Mouse (Mus musculus) intestine, embryonic 16.5 days (tissue): ENCODE results near the gene Zfp988. TPM values are rescaled to one million over a fixed set of nuclear protein-coding genes. Genes with fewer than 3 reads are reported as not detected.
"Not testable (repeated sequence)": the region's sequence is repeated elsewhere in the genome, so short reads cannot be mapped to it uniquely, and the experiment has no call there.

Experiments used
- ATAC-seq: fragments of 200-750 bp; cut with Nextera tagmentation; 2 replicates; pipeline ENCODE4 v1.8.0; 2017; ENCODE audit warnings: moderate TSS enrichment, moderate library complexity
- H3K27ac ChIP-seq: fragments of 300-500 bp; sonication (generic); 2 replicates; pipeline ENCODE4 v1.5.1; 2014; ENCODE audit warnings: mild to moderate bottlenecking, low read length
- H3K27me3 ChIP-seq: fragments of 300-500 bp; sonication (generic); replicated peaks from 2 replicates; pipeline ENCODE4 v1.6.1; 2014; ENCODE audit warnings: low read length, control low read depth, mixed read lengths; ENCODE audit not compliant: control insufficient read depth, insufficient read depth
- H3K36me3 ChIP-seq: fragments of 300-500 bp; sonication (generic); 2 replicates; pipeline ENCODE4 v1.6.1; 2014; ENCODE audit warnings: low read length, control low read depth; ENCODE audit not compliant: control insufficient read depth, insufficient read depth
- H3K4me1 ChIP-seq: fragments of 300-500 bp; sonication (generic); 2 replicates; pipeline ENCODE4 v1.6.1; 2014; ENCODE audit warnings: low read length, control low read depth, mixed read lengths; ENCODE audit not compliant: control insufficient read depth, insufficient read depth
- H3K4me2 ChIP-seq: fragments of 300-500 bp; sonication (generic); 2 replicates; pipeline ENCODE4 v1.6.1; 2014; ENCODE audit warnings: low read depth, low read length, control low read depth
- H3K4me3 ChIP-seq: fragments of 300-500 bp; sonication (generic); 2 replicates; pipeline ENCODE4 v1.5.1; 2014; ENCODE audit warnings: mild to moderate bottlenecking, low read length
- H3K9ac ChIP-seq: fragments of 300-500 bp; sonication (generic); 2 replicates; pipeline ENCODE4 v1.6.1; 2014; ENCODE audit warnings: low read depth, low read length
- H3K9me3 ChIP-seq: fragments of 300-500 bp; sonication (generic); 2 replicates; pipeline ENCODE4 v1.6.1; 2016; ENCODE audit warnings: low read length, control low read depth; ENCODE audit not compliant: control insufficient read depth
- WGBS: fragments of 180-500 bp; shearing (Covaris S2); extraction: QIAGEN DNeasy Blood & Tissue Kit; methylation state at CpG from one replicate; pipeline ENCODE4 v1.1.7; 2014; 5-methylcytosine and 5-hydroxymethylcytosine counted together
- polyA plus RNA-seq: library from polyadenylated mRNA; unstranded; fragments of >200 nt; fragmentation: Nextera tagmentation; extraction: Ambion mirVana; gene quantifications from 2 replicates; pipeline ENCODE4 v1.2.1, GENCODE M21; 2015

Gene Zfp988
- polyA plus RNA-seq, 1 experiment from 2014 or later, result 0.16 TPM

- H3K9me3 ChIP-seq, result peaks cover 35% of the 10 kb centered on the region
These were observed 44.4 kb downstream of the Zfp988 start for GRCm38 (mm10) chr4:147349687-147350415.

GRCm38 (mm10) chr4:147350541-147350940 is 45.1 kb downstream of the Zfp988 start:
- not testable (repeated sequence) for H3K4me3 ChIP-seq, H3K27ac ChIP-seq, H3K27me3 ChIP-seq, ATAC-seq, H3K4me1 ChIP-seq, H3K36me3 ChIP-seq, H3K9ac ChIP-seq, H3K4me2 ChIP-seq
- H3K9me3 ChIP-seq, result peaks cover 35% of the 10 kb centered on the region
- WGBS, result 87% methylated on average over 2 of the region's 2 CpGs

More at GRCm38 (mm10) chr4:147349687-147350415, 44.4 kb downstream of the Zfp988 start:
- 84% methylated on average over 9 of the region's 9 CpGs for WGBS
- H3K4me1 ChIP-seq, H3K9ac ChIP-seq, H3K4me2 ChIP-seq, H3K4me3 ChIP-seq, H3K27me3 ChIP-seq, H3K36me3 ChIP-seq, ATAC-seq, H3K27ac ChIP-seq: not testable (repeated sequence)

- H3K4me2 ChIP-seq, ATAC-seq, H3K4me3 ChIP-seq, H3K36me3 ChIP-seq, H3K27ac ChIP-seq, H3K9ac ChIP-seq, H3K27me3 ChIP-seq, H3K4me1 ChIP-seq: not testable (repeated sequence)
- peaks cover 33% of the 10 kb centered on the region for H3K9me3 ChIP-seq
- 82% methylated on average over 9 of the region's 13 CpGs for WGBS
These were observed 46.0 kb downstream of the Zfp988 start for GRCm38 (mm10) chr4:147351376-147351980.

GRCm38 (mm10) chr4:147353626-147354025 is 48.2 kb downstream of the Zfp988 start:
- not testable (repeated sequence) for H3K27ac ChIP-seq, H3K9ac ChIP-seq, H3K4me1 ChIP-seq, ATAC-seq, H3K36me3 ChIP-seq, H3K4me2 ChIP-seq, H3K27me3 ChIP-seq, H3K4me3 ChIP-seq
- peaks cover 24% of the 10 kb centered on the region for H3K9me3 ChIP-seq
- 75% methylated on average over 4 of the region's 4 CpGs for WGBS

- not testable (repeated sequence) for H3K4me1 ChIP-seq, H3K4me3 ChIP-seq, H3K27ac ChIP-seq, H3K36me3 ChIP-seq, H3K27me3 ChIP-seq, H3K4me2 ChIP-seq, ATAC-seq, H3K9ac ChIP-seq, H3K9me3 ChIP-seq
- WGBS, result no CpG with 5 or more reads among the region's 3 CpGs
These were observed 50.6 kb downstream of the Zfp988 start for GRCm38 (mm10) chr4:147356042-147356441.

GRCm38 (mm10) chr4:147357195-147357594 is 51.7 kb downstream of the Zfp988 start:
- H3K4me2 ChIP-seq, H3K4me3 ChIP-seq, H3K36me3 ChIP-seq, H3K9me3 ChIP-seq, H3K27me3 ChIP-seq, H3K9ac ChIP-seq, H3K4me1 ChIP-seq, ATAC-seq, H3K27ac ChIP-seq: not testable (repeated sequence)
- WGBS, result no CpG with 5 or more reads among the region's 2 CpGs

GRCm38 (mm10) chr4:147361003-147361402 is 55.5 kb downstream of the Zfp988 start, which contains the start of gene Zfp978:
Zfp978 (plus strand) TSS chr4:147361303.
- not testable (repeated sequence) for H3K4me2 ChIP-seq, H3K9ac ChIP-seq, H3K36me3 ChIP-seq, H3K9me3 ChIP-seq, ATAC-seq, H3K4me1 ChIP-seq, H3K27me3 ChIP-seq, H3K4me3 ChIP-seq, H3K27ac ChIP-seq
- no CpG with 5 or more reads among the region's 6 CpGs for WGBS

GRCm38 (mm10) chr4:147361872-147362271 is 56.4 kb downstream of the Zfp988 start:
- H3K9ac ChIP-seq, H3K9me3 ChIP-seq, H3K4me1 ChIP-seq, H3K36me3 ChIP-seq, H3K4me3 ChIP-seq, ATAC-seq, H3K4me2 ChIP-seq, H3K27me3 ChIP-seq, H3K27ac ChIP-seq: not testable (repeated sequence)
- WGBS, result no CpG with 5 or more reads among the region's 1 CpGs

GRCm38 (mm10) chr4:147369564-147369963 is 64.1 kb downstream of the Zfp988 start:
- WGBS, result no CpG with 5 or more reads among the region's 2 CpGs
- not testable (repeated sequence) for ATAC-seq

More at GRCm38 (mm10) chr4:147369564-147369963, 64.1 kb downstream of the Zfp988 start:
- not testable (repeated sequence) for H3K36me3 ChIP-seq, H3K4me3 ChIP-seq, H3K27me3 ChIP-seq, H3K4me1 ChIP-seq, H3K9me3 ChIP-seq, H3K9ac ChIP-seq, H3K4me2 ChIP-seq, H3K27ac ChIP-seq
